In genomic region chr14:45329589-45330181, GRCm38 (mm10) we compare ENCODE assay signal across 7 mouse cellular contexts. TPM values are rescaled to one million over a fixed set of nuclear protein-coding genes. Genes with fewer than 3 reads are reported as not detected.
DNase-seq lines count a peak whose midpoint lies in the region; ATAC-seq lines count a peak whose summit lies in the region.

Gene Psmc6, plus strand, starts transcription at chr14:45329788.

- peak within 1 kb of the TSS; percentile 51 for H3K4me2 ChIP-seq in intestine, embryonic 16.5 days (ENCODE audit: low read depth, low read length)
- peak within 1 kb of the TSS; percentile 54 for H3K4me2 ChIP-seq in midbrain, embryonic 11.5 days

- H3K36me3 ChIP-seq in intestine, embryonic 16.5 days (ENCODE audit: control insufficient read depth, insufficient read depth, low read length) = 0 out of 2 replicates have a peak, but pooled peaks cover 3% of the 10 kb centered on the region
- peaks cover 3% of the 10 kb centered on the region; the same call in 1 of the 2 replicates for H3K36me3 ChIP-seq in midbrain, embryonic 11.5 days (ENCODE audit: control insufficient read depth, insufficient read depth, low read length)

- H3K9ac ChIP-seq in intestine, embryonic 16.5 days (ENCODE audit: low read depth, low read length) = peak within 1 kb of the TSS; percentile 99
- peak within 1 kb of the TSS; percentile 89 for H3K9ac ChIP-seq in midbrain, embryonic 11.5 days (ENCODE audit: low read length)

- no peaks in the 10 kb centered on the region for H3K9me3 ChIP-seq in intestine, embryonic 16.5 days (ENCODE audit: control insufficient read depth, low read length)
- no peaks in the 10 kb centered on the region for H3K9me3 ChIP-seq in midbrain, embryonic 11.5 days (ENCODE audit: control insufficient read depth, low read length)

- peak; percentile 96 for ATAC-seq in intestine, embryonic 16.5 days
- peak; percentile 98 for ATAC-seq in midbrain, embryonic 11.5 days (ENCODE audit: low FRiP score)

- intact Hi-C loops in left cerebral cortex, postnatal 36 days (cut with DNase I) = loop anchor here (1.0 to 2.0 kb wide), 2 partner anchors 11 to 21 kb away; partner anchors contain the start of genes Ero1l and Styx

- peak within 1 kb of the TSS; percentile 96 for H3K4me3 ChIP-seq in intestine, embryonic 16.5 days (ENCODE audit: low read length)
- H3K4me3 ChIP-seq in midbrain, embryonic 11.5 days (ENCODE audit: low read depth, low read length) = peak within 1 kb of the TSS; percentile 76

- under 1% methylated on average over 44 of the region's 44 CpGs for WGBS in intestine, embryonic 16.5 days
- WGBS in midbrain, embryonic 11.5 days = under 1% methylated on average over 44 of the region's 44 CpGs

- peak within 1 kb of the TSS; percentile 83 for H3K27ac ChIP-seq in intestine, embryonic 16.5 days (ENCODE audit: low read length)
- H3K27ac ChIP-seq in midbrain, embryonic 11.5 days (ENCODE audit: low read depth, low read length) = peak within 1 kb of the TSS; percentile 49

- no peaks in the 10 kb centered on the region for H3K27me3 ChIP-seq in intestine, embryonic 16.5 days (replicated peaks; ENCODE audit: control insufficient read depth, insufficient read depth, low read length)
- no peaks in the 10 kb centered on the region for H3K27me3 ChIP-seq in midbrain, embryonic 11.5 days (ENCODE audit: control insufficient read depth, insufficient read depth, low read length)

- DNase-seq in adrenal gland, adult 2 months = peak; percentile 93
- DNase-seq in embryo, embryonic 11.5 days (ENCODE audit: low read depth, low spot score) = peak; percentile 87
- peak; percentile 80 to 89 for DNase-seq in gastrocnemius, postnatal 4 days (ENCODE audit: low spot score in 2 of 2)
- peak; percentile 91 for DNase-seq in left cerebral cortex, postnatal 36 days (ENCODE audit: low spot score in 2 of 2)
- DNase-seq in midbrain, embryonic 11.5 days (ENCODE audit: low spot score, missing footprints) = peak; percentile 99
- DNase-seq in skeletal muscle tissue, adult 2 months (ENCODE audit: low read depth, low spot score) = peak; percentile 93

- H3K4me1 ChIP-seq in intestine, embryonic 16.5 days (ENCODE audit: control insufficient read depth, insufficient read depth, low read length) = no peaks in the 10 kb centered on the region
- H3K4me1 ChIP-seq in midbrain, embryonic 11.5 days (ENCODE audit: control insufficient read depth, insufficient read depth, low read length) = peaks cover 4% of the 10 kb centered on the region

RNA-seq across cellular contexts. Expression of gene Psmc6, which starts in this region (rescaled TPM):
- total RNA-seq in adrenal gland, adult 2 months (2021) = 100 to 1,000 TPM; 104 to 142 TPM
- polyA plus RNA-seq in adrenal gland, adult 2 months (2012; rRNA removed) = 4.5 and 5.7 TPM in 2 replicates
- total RNA-seq in gastrocnemius, postnatal 4 days (2021) = 100 to 1,000 TPM; 116 to 134 TPM
- polyA plus RNA-seq in intestine, embryonic 16.5 days (2015; fragmentation: Nextera tagmentation; extraction: Ambion mirVana) = 124 and 125 TPM in 2 replicates
- total RNA-seq in left cerebral cortex, postnatal 36 days (2021) = 100 to 1,000 TPM in 1 of 2 experiments, 10 to 100 TPM in 1; 83.4 to 116 TPM
- polyA plus RNA-seq in midbrain, embryonic 11.5 days (2014; fragmentation: Nextera tagmentation; extraction: Ambion mirVana) = 258 and 276 TPM in 2 replicates

Comparison
In these comparisons a context has a peak if more than half of its experiments do, and no peak if none do; other contexts are left out.
1. Peak in every context shown above with its lines: DNase-seq, ATAC-seq, H3K4me3 ChIP-seq and H3K27ac ChIP-seq.
2. RNA of gene Psmc6 (polyA plus RNA-seq): 258 to 276 TPM in midbrain, embryonic 11.5 days and 124 to 125 TPM in intestine, embryonic 16.5 days; 4.5 to 5.7 TPM in adrenal gland, adult 2 months; every median in the first group is over 10 times any median in the second.